Mouse (Mus musculus): ENCODE results near the gene Rnf39.

DNA sequence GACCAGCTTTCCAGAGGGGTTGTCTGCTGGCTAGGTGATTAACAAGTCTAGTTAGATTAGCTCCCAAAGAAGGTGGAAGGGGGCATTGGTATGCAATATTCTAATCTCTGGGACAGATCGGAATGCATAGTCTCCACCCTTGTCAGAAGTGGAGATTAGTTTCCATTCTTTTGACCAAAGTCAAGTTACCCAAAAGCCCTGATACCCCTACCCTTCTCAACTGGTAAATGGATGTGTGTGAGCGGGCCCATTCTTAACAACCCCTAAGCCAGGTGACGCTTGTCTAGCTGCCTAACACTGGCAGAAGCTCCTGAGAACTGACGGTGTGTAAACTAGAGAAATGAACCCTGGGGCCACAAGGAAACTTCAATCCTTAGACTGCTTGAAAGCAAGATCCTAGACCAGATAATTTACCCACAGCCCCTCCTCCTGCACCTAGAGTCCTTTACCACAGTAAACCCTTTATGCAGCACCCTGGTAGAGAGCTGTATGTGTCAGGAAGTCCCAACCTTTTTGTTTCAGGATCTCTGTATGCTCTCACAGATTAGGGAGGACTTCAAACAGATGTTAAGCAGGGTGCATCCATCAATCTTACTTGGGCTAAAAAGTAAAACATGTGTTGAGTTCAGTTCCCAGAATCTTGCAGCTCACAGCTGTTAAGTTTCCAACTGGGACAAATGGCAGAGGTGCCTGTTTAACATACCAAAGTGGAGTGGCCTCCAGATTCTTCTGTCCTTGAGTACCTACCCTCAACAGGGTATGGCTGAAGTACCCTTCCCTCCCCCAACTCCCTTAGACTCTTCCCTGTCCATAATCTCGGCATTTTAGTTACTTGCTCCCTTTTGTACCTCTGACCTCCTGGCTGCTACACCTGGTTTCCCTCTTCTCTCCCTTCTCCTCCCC lies 39.8 kb downstream of the Rnf39 start:
- no peak for TF ChIP-seq CTCF (IDR thresholded peaks at IDR 0.05; ENCODE audit: insufficient read depth, low read depth, low read length)
- TF ChIP-seq POLR2A (IDR thresholded peaks at IDR 0.05; ENCODE audit: insufficient read depth, low read depth, low read length), result no peak

All from olfactory bulb, adult 2 months (tissue).